Mouse (Mus musculus): ENCODE results near the gene Lnx2.

Gene Lnx2

DNA sequence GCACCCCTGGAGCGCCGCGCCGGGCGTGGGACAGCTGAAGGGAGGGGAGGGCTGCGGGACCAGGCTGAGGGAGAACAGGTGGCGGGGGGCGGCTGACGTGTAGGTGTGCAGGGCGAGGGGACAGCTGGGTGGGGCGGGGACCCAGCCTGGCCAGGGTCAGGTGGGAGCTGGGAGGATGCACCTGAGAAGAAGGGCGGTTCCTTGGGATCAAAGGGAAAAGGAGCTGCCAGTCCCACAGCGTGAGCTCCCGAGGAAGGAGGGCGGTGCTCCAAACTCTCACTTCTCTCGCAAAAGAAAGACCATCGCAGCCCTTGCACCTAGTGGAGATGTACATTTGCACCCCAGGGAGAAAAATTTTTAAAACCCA, 396 bp upstream of the Lnx2 start, which contains the start of gene Polr1d:
Gene Polr1d, plus strand, starts transcription at position 252 of the 367 bp plus-strand sequence.
- peak; percentile 51 for DNase-seq (ENCODE audit: low spot score)

DNA sequence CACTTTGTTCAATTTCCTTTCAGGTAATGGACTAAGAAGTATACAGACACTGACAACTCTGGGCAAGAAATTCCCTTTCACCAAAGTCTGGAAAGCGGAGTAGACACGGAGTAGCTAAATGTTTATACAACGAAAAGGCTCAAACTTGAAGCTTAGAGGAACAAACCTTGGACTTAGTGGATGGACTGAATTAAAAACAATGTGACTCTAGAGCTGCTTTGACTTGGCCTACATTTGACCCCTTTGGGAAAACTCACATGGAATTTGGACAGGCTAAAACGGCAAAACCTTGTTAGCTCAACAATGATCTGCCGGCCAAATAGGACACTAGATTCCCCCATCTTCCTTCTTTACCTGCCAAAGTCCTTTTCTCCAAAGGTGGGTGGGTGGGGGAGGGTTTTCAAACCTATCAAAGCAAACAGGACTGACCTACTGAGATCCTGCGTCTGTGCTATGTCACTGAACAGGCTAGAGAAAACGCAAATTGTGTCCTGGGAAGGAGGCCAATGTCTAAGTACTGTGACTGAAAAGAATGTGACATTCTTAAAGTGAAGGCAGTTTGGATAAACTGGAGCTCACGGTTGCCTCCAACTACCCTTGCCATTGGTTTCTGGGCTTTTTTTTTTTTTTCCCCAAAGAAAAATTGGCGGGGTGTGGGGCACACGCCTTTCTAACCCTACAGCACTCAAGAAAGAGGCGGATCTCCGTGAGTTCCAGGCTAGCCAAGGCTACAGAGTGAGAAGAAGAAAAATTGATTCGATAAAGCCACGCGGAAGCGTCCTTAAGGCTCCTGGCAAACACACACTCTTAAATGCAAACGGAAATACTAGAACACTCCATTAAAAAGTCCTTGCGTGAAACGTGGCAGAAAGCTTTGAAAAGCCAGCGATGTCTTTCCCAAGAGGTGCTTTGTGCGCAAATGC, 1.0 kb downstream of the Lnx2 start:
- no peak for DNase-seq (ENCODE audit: low spot score)

DNA sequence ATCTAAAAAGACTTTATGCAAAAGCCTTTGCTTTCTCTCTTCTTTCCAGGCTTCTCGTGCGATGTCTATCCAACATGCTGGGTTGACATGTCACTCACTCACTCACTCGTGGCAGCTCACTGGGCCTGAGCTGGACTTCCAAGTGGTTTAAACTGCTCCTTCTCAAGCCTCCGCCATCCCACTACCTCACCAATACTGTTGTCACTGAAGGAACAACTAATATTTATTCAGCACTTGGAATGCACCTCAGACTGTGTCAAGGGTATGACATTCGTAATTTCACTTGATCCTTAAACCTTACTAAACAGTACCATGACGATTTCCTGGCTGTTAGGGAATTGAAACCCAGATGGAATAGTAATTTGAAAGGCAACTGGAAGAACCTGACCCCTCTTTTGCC, 2.6 kb downstream of the Lnx2 start:
- no peak for DNase-seq (ENCODE audit: low spot score)

DNA sequence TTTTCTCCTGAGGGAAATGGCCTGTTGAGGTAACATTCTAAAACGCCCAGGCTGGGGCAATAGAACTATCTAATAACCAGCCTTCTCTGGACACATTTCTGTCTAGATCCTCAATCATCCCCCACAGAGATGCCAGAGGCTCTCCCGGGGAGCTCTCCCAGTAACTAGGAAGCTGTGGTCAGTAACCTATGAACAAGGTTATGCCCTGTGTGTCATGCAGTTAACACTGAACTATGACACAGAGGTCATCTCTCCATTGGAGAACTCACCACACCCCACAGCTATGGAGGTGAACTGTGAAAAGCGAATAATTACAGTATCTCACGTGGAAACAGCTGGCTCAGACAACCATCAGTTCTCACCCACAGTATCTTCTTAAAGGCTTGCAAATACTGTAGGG, 4.5 kb downstream of the Lnx2 start:
- DNase-seq (ENCODE audit: low spot score) = no peak

DNA sequence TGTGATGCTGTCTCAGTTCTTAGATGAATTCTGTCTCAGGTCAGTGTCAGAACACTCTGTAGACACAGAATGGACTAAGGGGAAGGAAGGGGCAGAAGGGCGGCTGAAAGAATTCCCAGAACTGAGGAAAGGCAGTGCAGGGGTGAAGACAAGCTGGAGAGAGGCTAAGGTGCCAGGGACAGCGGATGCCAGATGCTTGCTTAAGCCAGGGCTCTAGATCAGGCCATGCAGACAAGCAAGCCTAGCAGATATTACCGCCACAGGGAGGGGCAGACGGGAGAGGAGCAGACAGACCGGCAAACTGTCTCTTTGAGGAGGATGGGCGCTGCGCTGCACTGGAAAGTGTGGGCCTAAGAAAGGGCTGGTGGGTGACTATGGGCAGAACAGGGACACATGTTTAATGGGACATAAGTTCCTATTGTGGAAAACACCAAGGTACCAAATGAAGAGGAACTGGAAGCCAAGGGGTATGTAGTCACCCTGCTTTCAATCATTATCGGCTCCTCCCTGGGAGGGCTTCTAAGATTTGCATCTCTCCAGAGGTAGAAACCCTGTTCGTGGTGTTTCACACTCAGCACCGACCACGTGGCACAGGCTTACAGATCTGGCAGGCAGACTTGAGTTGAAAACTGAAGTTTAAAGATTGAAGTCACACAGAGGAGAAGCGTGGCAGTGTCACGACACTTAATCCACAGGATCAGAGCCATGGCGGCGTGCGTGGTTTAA, 5.4 kb downstream of the Lnx2 start:
- DNase-seq (ENCODE audit: low spot score) = no peak

DNA sequence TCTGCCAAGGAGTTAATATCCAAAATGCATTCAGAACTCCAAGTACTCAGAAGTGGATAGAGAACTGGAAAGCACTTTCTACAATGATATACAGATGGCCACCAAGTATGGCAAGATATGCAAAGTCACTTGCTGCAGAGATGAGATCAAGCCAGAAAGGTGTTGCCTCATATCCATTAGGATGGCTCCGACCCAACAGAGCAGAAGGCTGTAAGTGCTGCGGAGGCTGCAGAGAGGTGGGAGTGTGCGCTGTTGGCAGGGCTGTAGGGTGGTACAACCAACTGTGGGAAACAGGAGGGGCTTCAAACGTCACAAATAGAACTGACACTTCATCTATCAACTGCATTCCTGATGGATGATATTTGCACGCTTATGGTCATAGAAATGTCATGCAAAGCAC, 7.5 kb downstream of the Lnx2 start:
- DNase-seq (ENCODE audit: low spot score) = no peak

DNA sequence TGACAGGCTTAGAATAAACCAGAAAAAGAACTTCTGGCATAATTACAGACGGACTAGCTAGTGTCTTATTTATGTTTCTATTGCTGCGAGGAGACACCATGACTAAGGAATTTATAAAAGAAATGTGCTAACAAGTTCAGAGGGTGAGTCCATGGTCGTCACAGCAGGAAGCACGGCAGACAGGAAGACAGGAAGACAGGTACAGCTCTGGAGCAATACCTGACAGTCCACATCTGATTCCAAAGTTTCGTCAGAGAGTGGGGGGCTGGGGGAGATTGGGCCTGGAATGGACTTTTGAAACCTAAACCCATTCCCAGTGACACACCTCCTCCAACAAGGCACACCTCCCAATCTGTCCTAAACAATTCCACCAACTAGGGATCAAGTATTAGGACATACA, 9.4 kb downstream of the Lnx2 start:
- DNase-seq (ENCODE audit: low spot score) = no peak

DNA sequence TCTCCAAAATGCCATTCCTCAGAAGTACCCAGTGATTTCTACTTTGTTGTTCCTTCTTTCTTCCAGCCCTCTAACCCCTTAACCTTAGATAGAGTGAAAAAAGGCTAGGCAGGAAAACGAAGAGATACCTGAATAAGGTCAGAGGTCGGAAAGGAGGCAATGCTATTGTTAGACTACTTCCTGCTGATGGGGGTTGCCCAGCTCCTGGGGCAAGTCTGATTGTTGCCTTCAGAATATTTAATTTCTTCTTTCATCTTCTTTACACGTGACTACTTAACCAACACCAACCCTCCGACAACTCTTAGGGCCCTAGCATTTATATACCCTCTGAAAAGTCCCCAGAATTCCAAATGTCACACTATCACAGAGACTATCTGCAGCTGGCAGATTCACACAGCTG, 10.3 kb downstream of the Lnx2 start:
- DNase-seq (ENCODE audit: low spot score) = no peak

DNA sequence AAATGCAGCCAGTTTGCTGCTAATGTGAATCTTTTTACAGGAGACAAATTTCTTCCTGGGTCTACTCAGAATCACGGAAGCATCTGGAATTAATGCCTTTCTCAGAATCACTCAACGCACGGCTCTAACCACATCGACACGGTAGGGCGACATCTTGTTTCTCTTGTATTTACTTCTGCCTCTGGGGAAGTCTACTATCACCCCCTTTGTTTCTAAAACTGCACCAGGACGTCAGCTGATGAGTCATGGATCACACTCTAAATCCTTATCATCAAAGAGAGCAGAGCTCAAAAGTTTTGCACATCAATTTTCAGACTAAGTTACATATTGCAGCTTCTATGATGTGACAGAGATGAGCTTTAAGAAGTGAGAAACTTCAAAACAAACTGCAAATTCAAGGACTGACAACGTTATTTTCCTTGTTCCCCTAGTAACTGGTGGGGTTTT, 13.1 kb downstream of the Lnx2 start:
- DNase-seq (ENCODE audit: low spot score) = no peak

DNA sequence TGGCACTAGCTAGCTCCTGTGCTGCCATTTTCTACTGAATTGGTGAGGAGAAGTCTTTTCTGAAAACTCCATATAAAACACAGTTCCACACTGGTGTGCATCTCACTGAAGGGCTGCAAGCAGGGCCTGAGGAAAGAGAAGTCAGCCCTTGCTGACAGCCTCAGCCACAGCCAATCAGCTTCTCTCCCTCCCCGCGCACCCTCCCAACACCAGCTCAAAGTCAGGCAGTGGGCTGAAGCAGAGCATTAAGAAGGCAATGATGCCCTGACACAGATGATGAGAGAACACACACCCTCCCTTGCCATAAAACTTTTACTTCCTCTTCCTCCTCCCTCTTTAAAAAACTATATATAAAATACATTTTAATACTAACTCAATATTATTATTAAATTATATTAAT, 16.4 kb downstream of the Lnx2 start:
- no peak for DNase-seq (ENCODE audit: low spot score)

DNA sequence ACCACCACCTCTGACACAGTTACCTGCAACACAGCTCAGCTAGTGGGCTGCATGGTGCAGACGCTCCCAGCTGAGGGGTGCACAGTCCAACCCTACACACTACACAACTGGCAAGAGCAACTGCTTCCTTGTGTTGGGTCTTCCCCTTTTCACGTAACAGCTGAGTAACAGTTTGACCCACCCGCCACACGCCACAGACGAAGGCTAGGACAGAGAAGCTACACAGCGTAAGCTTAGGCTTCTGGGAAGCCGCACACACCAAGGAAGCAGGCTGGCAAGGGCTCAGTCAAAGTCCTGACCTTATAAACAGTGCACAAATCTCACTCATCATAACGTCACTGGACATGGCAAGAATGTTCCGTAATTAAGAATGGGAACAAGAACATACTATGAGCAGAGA, 17.1 kb downstream of the Lnx2 start:
- DNase-seq (ENCODE audit: low spot score) = no peak

DNA sequence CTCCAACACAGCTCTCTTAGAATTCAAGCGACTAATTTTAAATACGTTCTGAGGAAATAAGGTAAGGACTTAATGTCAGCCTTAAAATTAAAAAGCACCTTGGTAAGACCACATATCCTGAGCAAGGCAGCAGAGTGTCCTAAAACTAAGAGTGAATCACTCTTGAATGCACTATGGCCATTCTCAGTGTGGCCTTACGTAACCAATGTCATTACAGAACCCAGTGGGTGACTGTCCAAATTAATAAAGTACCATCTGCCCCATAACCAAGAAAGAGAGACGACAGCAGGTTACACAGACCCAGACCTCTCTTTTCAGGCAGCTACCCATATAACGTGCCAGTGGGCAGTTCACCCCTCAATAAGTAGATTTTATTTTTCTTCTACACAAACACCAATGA, 17.7 kb downstream of the Lnx2 start:
- DNase-seq (ENCODE audit: low spot score) = no peak

DNA sequence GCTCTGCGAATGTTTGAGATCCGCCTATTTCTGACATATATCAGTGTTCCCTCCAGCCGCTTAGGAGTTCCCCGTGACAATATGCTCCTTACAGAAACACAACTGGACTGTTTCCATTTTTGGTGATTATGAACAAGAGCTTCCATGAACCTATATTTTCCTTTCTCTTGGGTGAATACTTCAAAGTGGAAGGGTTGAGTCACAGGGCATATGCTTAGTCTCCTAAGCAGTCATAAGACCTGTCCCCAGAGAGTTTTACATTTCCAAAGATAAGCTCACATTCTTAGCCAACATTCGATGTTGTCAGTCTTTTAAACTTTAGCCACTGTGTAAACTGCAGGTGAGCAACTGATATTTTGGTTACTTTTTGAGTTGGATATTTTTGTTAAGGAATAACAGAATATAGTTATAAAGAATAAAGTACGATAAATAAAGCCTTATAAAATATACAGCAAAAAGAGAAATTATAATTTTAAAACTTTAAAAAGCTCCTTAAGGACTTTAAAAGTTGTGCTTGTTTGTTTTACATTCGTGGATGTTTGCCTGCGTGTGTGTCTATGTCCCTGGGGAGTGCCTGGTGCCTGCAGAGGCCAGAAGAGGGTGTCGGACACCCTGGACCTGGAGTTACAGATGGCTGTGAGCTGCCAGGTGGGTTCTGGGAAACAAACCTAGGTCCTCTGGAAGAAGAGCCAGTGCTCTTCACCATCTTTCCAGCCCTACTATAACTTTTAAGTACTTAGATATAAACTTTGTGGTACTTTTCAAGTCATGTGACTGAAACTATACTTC, 18.6 kb downstream of the Lnx2 start:
- no peak for DNase-seq (ENCODE audit: low spot score)

DNA sequence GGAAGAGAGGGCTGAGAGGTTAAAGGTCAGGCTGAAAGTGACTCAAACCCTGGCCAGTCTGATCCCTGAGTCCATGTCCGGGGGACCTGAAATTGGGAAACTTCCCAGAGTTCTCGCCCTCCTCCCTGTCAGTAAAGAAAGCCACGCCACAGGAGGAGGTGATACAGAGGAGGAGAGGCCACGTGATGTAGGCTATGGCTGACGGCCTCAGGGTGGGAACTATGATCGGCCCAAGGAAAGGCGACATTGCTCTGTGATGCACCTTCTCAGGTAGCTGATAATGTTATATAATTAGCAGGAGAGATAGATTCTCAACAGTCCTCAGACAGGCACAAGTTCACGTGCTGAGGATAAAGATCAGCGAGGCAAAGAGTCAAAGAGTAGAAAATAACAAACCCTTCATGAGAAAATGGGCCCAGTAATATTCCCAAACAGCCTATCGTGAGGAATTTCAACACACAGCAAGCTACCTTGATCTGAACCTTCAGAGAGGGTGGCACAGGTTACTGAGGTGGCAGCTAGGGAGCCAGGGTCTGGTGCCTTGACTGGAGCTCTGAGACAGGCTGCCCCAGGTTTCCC, 19.6 kb downstream of the Lnx2 start:
- DNase-seq (ENCODE audit: low spot score) = no peak

DNA sequence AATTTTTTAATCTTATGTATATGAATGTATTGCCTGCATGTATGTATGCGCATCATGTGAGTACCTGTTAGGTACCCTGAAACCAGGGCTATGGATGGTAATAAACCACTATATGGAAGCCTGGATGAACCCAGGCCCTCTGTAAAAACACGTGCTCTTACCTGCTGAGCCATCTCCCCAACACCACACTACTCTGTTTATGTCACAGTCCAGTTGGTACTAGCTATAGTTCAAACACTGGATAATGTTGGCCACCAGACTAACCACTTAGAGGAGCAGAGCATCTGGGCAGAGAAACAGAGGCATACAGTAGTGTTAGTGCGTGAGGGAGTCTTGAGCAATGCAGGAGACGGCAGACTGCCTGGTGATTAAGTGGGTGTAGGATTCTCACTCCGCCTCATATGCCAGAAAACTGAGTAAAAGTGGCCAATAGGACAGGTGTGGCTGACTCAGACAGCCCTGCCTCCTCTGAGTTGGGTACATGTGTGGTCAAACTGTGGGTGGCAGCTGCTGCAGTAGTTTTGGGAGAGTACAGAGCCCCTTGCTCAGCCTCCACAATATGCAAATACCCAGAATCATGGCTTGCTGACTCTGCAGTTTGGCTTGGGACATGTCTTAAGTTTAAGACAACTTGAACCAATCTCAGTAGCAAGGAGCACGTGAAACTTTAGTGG, 20.7 kb downstream of the Lnx2 start:
- DNase-seq (ENCODE audit: low spot score) = no peak

DNA sequence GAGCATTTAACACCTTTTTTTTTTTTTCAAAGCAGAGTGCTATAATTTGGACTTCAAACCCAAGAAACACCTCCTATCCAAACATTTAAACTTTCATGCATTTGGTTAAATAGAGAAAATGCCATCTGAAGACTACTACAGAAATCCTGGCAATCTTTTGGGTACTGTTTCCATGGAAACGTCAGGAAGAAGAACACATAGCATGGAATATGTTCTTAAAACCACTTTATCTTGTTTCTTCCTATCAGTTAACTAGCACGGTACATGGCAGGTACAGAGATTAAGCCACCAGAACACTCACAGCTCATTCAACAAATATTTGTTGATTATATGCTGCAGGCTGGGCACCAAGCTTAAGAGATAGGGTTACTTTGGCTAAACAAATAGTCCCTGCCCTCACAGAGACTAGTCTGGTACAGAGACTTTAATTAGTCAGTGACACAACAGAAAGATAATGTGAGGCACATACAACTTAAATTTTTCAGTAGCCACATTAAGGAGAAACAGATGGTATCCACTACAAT, 21.6 kb downstream of the Lnx2 start:
- no peak for DNase-seq (ENCODE audit: low spot score)

DNA sequence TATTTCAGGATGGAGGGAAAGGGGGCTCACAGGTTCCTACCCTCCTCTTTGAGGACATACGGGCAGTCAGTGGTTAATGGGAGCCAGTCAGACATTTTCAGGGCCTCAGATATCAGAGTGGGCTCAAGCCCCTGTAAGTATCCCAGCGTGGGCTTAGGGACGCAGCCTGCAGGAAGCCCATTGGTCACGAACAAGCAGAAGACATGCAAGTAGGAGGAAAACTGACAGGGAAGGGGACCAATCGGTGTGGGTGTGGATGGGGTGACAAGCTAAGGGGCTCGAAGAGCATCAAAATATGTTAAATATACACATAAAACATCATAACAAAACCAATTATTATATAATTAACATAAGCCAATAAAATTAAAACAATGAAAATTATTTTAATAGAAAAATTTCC, 22.1 kb downstream of the Lnx2 start:
- no peak for DNase-seq (ENCODE audit: low spot score)

DNA sequence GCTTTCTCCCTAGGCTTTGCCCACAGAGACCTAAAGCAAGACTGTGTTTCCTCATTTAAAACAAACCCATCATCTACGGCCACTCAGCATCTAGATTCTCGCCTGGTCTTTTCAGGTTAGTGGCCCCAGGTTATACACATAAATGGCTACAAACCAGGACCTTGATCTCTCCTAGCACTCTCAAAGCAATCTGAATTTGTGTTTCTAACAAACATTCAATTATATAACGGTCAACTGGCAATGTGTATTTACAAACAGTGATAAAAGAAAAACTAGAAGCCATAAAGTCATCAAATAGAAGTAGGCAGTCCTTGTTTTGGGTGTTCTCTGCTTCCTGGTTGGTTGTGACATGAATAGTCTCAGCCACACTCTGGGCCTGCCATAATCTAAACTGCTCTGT, 22.9 kb downstream of the Lnx2 start:
- DNase-seq (ENCODE audit: low spot score) = no peak

DNA sequence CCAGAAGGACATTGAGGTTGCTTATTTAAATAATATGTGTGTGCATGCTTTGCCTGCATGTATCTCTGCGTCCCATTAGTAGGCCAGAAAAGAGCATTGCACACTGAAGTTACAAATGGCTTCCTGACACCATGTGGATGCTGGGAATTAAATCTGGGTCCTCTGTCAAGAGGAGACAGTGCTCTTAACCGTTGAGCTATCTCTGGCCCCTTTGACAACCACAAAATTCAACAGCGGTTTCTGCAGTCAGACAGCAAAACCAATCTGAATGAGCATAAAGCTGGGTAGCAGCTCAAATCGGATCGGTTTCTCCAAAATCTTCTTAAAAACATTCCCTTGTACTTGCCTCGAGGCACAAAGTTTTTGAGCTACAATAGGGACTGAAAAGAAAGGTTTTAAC, 23.3 kb downstream of the Lnx2 start:
- DNase-seq (ENCODE audit: low spot score) = no peak

DNA sequence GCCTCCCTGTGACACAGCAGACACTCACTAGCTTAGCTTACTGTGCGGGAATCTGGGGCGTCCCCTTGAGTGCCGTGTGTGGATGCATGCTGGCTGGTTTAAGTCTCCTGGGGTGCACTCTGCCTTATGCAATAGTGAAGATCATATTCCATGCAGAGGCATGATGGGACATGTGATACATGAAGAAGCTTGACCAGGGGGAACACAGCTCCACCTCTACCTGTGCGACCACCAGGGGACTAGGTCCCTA, 24.2 kb downstream of the Lnx2 start:
- DNase-seq (ENCODE audit: low spot score) = no peak

DNA sequence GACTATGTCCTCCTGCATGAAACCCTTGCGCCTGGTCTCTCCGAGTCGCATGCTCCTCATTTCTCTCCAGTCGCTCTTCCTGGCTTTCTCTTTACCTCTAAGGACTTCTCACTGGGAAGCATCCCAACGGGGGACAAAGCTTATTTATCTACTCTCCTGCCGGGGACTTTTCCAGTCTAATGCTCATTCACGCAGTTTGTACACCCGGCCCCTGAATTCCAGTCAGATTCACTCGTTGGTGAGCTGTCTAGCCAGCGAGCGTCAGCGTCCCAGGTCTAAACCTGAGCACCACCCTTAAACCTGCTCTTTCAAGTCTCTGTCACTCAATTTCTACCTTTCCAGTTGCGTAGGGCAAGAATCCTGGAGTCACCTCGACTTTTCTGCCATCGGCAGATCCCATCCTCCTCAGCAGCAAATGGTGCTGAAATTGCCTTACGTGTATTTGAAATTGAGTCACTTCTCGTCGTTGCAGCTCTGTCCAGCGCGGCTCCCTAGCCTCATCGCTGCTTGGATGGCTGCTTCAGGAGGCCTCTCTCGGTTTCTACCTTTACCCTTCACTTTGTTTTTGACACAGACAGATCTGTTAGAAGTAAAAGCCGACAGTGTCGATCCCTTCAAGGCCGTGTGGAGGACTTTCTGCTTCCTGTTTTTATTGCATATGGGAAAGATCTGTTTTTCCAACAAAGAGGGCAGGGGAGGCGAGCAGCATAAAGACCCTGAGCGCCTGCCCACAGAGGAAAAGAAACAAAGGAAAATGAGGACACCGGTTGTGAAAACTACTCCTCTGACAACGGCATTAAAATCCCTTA, 24.7 kb downstream of the Lnx2 start:
- DNase-seq (ENCODE audit: low spot score) = no peak

Data from embryo, embryonic 10 days (tissue).